Mouse (Mus musculus): ENCODE data around the gene D930048N14Rik.

DNA sequence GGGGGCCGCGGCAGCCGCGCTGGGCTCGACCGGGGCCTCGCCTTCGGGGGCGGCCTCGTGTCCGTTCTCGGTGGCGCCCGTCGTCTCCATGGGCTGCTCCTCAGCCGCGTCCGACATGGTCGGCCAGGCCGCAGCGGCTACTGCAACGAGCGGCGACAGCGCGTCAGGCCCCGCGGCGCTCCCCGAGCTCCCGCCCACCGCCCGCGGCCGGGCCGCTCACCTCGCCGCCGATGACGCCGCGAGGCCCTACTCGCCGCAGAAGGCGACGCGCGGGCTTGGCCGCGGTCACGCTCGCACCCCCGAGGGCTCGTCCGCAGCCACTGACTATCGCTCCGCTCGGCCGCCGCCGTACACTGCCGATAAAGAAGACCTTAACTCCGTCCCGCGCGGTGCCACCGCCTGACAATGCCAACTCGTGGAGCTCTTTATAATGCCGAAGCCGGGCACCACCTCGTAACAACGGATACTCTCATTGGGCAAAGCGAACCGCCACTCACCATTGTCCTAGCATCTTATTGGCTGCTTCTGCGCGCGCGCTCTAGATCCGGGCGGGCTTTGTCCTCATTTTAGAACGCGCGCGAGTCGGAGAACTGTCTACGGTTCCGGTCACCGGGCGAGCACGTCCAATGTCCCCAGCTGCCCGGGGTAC lies 44.2 kb upstream of the D930048N14Rik start, which contains the start of gene Hnrnpab:
- no peak for TF ChIP-seq CTCF (IDR thresholded peaks at IDR 0.05; ENCODE audit: insufficient read depth, low read length)
- TF ChIP-seq POLR2A (IDR thresholded peaks at IDR 0.05; ENCODE audit: borderline replicate concordance, extremely low read depth, low read depth, low read length): peak; percentile 100

Measured in lung, adult 2 months (tissue).